Mouse (Mus musculus) megakaryocyte, embryonic 14.5 days (primary cell): ENCODE results near the gene Abhd17b. TPM values are rescaled to one million over a fixed set of nuclear protein-coding genes. Genes with fewer than 3 reads are reported as not detected.
A peak's percentile ranks its signal among the peaks of the same experiment; 100 is the strongest.

Experiments used
- H3K27me3 ChIP-seq: replicated peaks from 2 replicates; pipeline ENCODE3; 2012; ENCODE audit warnings: inconsistent platforms
- H3K36me3 ChIP-seq: replicated peaks from 2 replicates; pipeline ENCODE3; 2012; ENCODE audit warnings: low read length, inconsistent platforms, mixed read lengths
- H3K4me1 ChIP-seq: 2 replicates; pipeline ENCODE4 v1.6.1; 2012; ENCODE audit warnings: inconsistent platforms
- H3K4me3 ChIP-seq: replicated peaks from 2 replicates; pipeline ENCODE3; 2012; ENCODE audit warnings: moderate library complexity, mild to moderate bottlenecking, inconsistent platforms
- H3K9me3 ChIP-seq: 2 replicates; pipeline ENCODE4 v1.6.1; 2012; ENCODE audit warnings: inconsistent platforms
- FLI1 ChIP-seq: IDR thresholded peaks from 2 replicates; pipeline ENCODE4 v1.6.1; 2012; ENCODE audit warnings: low read length, inconsistent platforms, mixed read lengths
- GATA1 ChIP-seq: IDR thresholded peaks from 3 replicates; pipeline ENCODE4 v1.6.1; 2012; ENCODE audit warnings: mixed read lengths, low read length, inconsistent platforms, borderline replicate concordance
- polyA plus RNA-seq: library from polyadenylated mRNA; stranded (reverse); fragments of >175 nt; gene quantifications from 2 replicates; pipeline ENCODE4 v1.2.3, GENCODE M21; 2012; ENCODE audit warnings: low replicate concordance; ENCODE audit not compliant: insufficient read depth

Gene Abhd17b
- polyA plus RNA-seq, 1 experiment: 10.1 TPM

- peaks cover 98% of the 10 kb centered on the region for H3K4me1 ChIP-seq
- H3K36me3 ChIP-seq: peaks cover 15% of the 10 kb centered on the region
- peak overlapping the region; percentile 48 for H3K4me3 ChIP-seq
- no peak for TF ChIP-seq GATA1
- no peak for TF ChIP-seq FLI1
- no peaks in the 10 kb centered on the region for H3K27me3 ChIP-seq
- no peaks in the 10 kb centered on the region for H3K9me3 ChIP-seq
These were observed 6.8 kb upstream of the Abhd17b start for GRCm38 (mm10) chr19:21646142-21646541.

- H3K4me1 ChIP-seq: peaks cover 78% of the 10 kb centered on the region
- peaks cover 25% of the 10 kb centered on the region for H3K36me3 ChIP-seq
- no peaks in the 10 kb centered on the region for H3K9me3 ChIP-seq
- no peak for TF ChIP-seq GATA1
- TF ChIP-seq FLI1: no peak
- peak overlapping the region; percentile 96 for H3K4me3 ChIP-seq
- no peaks in the 10 kb centered on the region for H3K27me3 ChIP-seq
These were observed 1.3 kb upstream of the Abhd17b start for GRCm38 (mm10) chr19:21651664-21652063.

GRCm38 (mm10) chr19:21652285-21653171 is 457 bp upstream of the Abhd17b start, which contains the start of gene 1110059E24Rik:
Gene 1110059E24Rik, minus strand, starts transcription at chr19:21652976.
- Histone ChIP-seq H3K27me3 (no peaks in the 10 kb centered on the region), H3K9me3 (no peaks in the 10 kb centered on the region), H3K4me1 (peaks cover 78% of the 10 kb centered on the region), H3K4me3 (peak within 1 kb of the TSS; percentile 96), H3K36me3 (peaks cover 27% of the 10 kb centered on the region)
- TF ChIP-seq FLI1: no peak
- no peak for TF ChIP-seq GATA1

- peak overlapping the region; percentile 96 for H3K4me3 ChIP-seq
- TF ChIP-seq GATA1 (no peak), FLI1 (no peak)
- no peaks in the 10 kb centered on the region for H3K9me3 ChIP-seq
These were observed 1.8 kb downstream of the Abhd17b start for GRCm38 (mm10) chr19:21654788-21655187.

DNA sequence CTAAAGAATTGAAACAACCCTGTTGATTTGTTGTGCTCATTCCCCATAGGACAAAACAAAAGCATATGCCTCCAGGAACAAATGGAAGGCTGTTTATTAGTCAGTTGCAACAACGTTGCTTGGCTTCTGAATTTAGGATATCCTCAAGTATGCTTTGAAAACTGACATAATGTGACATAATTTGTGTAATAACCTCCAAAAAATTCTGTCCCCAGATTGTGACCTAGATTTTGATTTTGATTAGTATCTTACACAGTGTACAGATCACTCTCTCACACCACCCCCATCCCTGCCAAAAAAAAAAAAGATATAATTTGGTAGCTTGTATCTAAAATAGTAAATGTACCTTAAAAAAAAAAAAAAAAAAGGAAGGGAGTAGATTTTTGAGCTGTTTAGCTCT is 7.7 kb downstream of the Abhd17b start:
- peaks cover 58% of the 10 kb centered on the region for H3K36me3 ChIP-seq
- no peaks in the 10 kb centered on the region for H3K27me3 ChIP-seq
- TF ChIP-seq FLI1 (no peak), GATA1 (no peak)
- peaks cover 87% of the 10 kb centered on the region for H3K4me1 ChIP-seq
- H3K9me3 ChIP-seq: no peaks in the 10 kb centered on the region
- no peak overlapping the region for H3K4me3 ChIP-seq

More at GRCm38 (mm10) chr19:21654788-21655187, 1.8 kb downstream of the Abhd17b start:
- Histone ChIP-seq H3K27me3 (no peaks in the 10 kb centered on the region), H3K36me3 (peaks cover 42% of the 10 kb centered on the region), H3K4me1 (peaks cover 75% of the 10 kb centered on the region)

DNA sequence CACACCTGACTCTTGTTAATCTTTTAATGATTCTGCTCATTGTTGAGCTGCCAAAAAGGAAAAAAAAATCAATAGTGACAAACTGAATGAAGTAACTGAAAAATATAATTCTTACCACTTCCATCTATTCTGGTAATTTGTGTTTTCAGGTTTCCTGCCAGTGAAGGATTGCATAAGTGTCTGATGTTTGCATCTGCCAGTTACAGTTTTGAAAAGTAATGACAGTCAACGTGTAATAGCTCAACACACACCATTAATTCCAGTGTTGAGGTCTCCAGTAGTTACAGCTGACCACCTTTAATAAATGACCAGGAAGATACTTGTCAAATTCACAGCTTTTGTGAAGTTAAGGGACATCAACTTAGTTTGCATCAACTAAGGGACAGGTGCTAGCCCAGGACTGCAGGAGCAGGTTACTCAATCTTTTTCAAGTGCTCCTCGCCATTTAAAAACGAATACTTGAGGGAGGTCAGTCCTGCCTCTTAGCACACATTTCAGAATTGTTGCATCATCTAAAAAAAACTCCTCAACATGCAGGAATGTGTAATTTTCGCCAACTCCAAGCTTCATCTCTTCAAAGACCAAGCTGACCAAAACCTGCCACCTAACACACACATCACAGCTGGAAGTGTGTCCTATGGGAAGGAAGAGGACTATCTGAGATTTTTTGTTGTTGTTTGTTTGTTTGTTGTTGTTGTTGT is 10.9 kb downstream of the Abhd17b start:
- H3K4me1 ChIP-seq: peaks cover 74% of the 10 kb centered on the region
- H3K27me3 ChIP-seq: no peaks in the 10 kb centered on the region
- no peak for TF ChIP-seq FLI1
- TF ChIP-seq GATA1: no peak
- H3K4me3 ChIP-seq: no peak overlapping the region
- no peaks in the 10 kb centered on the region for H3K9me3 ChIP-seq
- peaks cover 52% of the 10 kb centered on the region for H3K36me3 ChIP-seq

DNA sequence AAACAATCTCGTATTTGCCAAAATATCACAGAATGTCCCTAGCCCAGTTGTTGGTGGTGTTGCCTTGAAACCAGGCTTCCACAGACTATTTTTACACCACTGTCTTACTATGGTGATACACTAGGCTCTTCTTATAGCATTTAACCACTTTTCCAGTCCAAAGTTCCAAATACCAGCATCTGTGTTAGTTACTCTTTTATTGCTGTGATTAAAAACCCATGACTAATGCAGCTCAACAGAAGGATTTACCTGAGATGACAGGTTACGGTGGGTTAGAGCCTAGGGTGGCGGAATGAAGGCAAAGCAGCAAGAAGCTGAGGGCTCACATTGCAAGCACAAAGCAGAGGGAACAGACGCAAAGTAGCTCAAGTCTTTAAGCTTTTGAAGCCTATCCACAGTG is 16.7 kb downstream of the Abhd17b start:
- H3K27me3 ChIP-seq: no peaks in the 10 kb centered on the region
- peak overlapping the region; percentile 54 for H3K4me3 ChIP-seq
- H3K9me3 ChIP-seq: no peaks in the 10 kb centered on the region
- H3K4me1 ChIP-seq: peaks cover 56% of the 10 kb centered on the region
- TF ChIP-seq GATA1 (no peak), FLI1 (no peak)
- peaks cover 56% of the 10 kb centered on the region for H3K36me3 ChIP-seq

DNA sequence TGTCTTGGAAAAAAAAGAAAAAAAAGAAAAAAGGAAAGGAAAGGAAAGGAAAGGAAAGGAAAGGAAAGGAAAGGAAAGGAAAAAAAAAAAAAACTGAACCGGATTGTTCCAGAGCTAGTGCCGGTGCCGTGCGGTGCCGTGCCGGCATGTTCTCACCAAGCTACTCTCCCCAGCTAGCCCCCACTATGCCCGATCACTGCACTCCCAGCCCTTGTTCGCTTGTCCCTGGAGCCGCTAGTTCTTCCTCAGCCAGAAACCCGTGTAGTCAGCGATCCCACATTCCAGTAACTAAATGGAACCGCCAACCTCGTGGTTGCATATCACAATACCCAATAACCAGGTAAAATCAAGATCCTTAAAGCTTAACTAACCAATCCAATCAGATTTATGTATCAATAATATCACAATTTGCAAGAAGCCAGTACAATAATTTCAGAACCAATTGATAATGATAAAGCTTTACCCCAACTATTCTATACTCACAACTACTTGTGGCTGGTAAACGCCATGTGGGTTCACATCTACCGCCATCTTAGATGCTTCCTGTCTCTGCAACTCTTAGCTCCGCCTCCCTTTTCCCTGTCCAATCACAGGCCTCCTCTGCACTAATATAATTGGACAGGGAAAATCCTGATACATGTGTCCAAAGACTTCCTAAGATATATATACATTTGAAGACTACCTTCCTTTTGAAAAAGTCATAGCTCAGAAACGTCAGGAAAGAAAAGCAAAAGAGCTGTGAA is 21.5 kb downstream of the Abhd17b start:
- no peaks in the 10 kb centered on the region for H3K27me3 ChIP-seq
- peaks cover 61% of the 10 kb centered on the region for H3K36me3 ChIP-seq
- H3K4me1 ChIP-seq: peaks cover 45% of the 10 kb centered on the region
- no peak for TF ChIP-seq FLI1
- no peak for TF ChIP-seq GATA1
- H3K4me3 ChIP-seq: no peak overlapping the region
- no peaks in the 10 kb centered on the region for H3K9me3 ChIP-seq

DNA sequence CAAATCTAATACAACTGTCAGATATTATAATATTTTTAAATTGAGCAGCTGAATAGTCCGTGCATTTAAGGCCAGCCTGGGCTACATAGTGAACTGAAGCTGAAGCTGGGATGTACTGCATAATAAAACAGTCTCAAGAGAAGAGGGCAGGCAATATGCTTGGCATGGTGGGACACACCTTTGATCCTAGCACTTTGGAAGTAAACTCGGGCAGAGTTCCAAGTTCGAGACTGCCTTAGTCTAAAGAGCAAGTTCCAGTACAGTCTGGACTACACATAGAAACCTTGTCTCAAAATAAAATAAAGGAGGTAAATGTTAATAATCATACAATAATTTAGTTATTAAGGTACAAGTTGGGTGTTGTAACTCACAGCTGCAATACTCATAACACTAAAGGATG is 27.1 kb downstream of the Abhd17b start:
- H3K4me3 ChIP-seq: no peak overlapping the region
- H3K27me3 ChIP-seq: no peaks in the 10 kb centered on the region
- H3K9me3 ChIP-seq: no peaks in the 10 kb centered on the region
- peaks cover 21% of the 10 kb centered on the region for H3K4me1 ChIP-seq
- peaks cover 84% of the 10 kb centered on the region for H3K36me3 ChIP-seq
- TF ChIP-seq FLI1 (no peak), GATA1 (no peak)
